Mouse (Mus musculus) brain, embryonic 14.5 days (tissue): ENCODE measurements around the gene Psma5.

ENCODE experiments used
- CTCF ChIP-seq: fragments of 200-500 bp; IDR thresholded peaks from 2 replicates; pipeline ENCODE4 v1.5.1; 2012; ENCODE audit warnings: inconsistent platforms, mild to moderate bottlenecking, moderate library complexity, borderline replicate concordance; ENCODE audit not compliant: insufficient read depth, insufficient read length; ENCODE audit errors: extremely low read depth
- POLR2A ChIP-seq: fragments of 200-500 bp; IDR thresholded peaks from 2 replicates; pipeline ENCODE4 v1.6.1; 2012; ENCODE audit warnings: mild to moderate bottlenecking, inconsistent platforms, borderline replicate concordance; ENCODE audit not compliant: poor library complexity, insufficient read depth, insufficient read length, severe bottlenecking; ENCODE audit errors: extremely low read depth

- no peak for TF ChIP-seq CTCF
- TF ChIP-seq POLR2A: no peak
These were observed at the start of gene Psma5 for GRCm38 (mm10) chr3:108256719-108257637.
